Comparison of ENCODE assay signal across 21 mouse cellular contexts in genomic region chr11:50122631-50123081, GRCm38 (mm10). TPM values are rescaled to one million over a fixed set of nuclear protein-coding genes. Genes with fewer than 3 reads are reported as not detected.
DNase-seq lines count a peak whose midpoint lies in the region; ATAC-seq and TF ChIP-seq lines count a peak whose summit lies in the region.
"Had no signal": no experiment of that assay in that cellular context is flagged by ENCODE, and none has a peak within 500 bp of the region (broad histone marks: within the 10 kb centered on the region; RNA-seq: fewer than 3 reads in every experiment).

No protein-coding gene starts in this region.

- H3K27me3 ChIP-seq in hindbrain, embryonic 15.5 days, result no peaks in the 10 kb centered on the region
- no peaks in the 10 kb centered on the region for H3K27me3 ChIP-seq in hindbrain, postnatal 0 days (ENCODE audit: insufficient read depth, low read length)
- H3K27me3 ChIP-seq: limb, embryonic 15.5 days; midbrain, embryonic 15.5 days; neural tube, embryonic 15.5 days had no signal

- ATAC-seq in hindbrain, embryonic 15.5 days (ENCODE audit: low FRiP score, low read depth), result no peak
- ATAC-seq in hindbrain, postnatal 0 days, result no peak
- ATAC-seq: inflammation-experienced regulatory T-cells, adult 6 months; midbrain, embryonic 15.5 days had no signal

- no peak overlapping the region for H3K4me3 ChIP-seq in hindbrain, embryonic 15.5 days
- no peak overlapping the region for H3K4me3 ChIP-seq in hindbrain, postnatal 0 days (ENCODE audit: low read length)
- H3K4me3 ChIP-seq: heart, embryonic 10.5 days; hindbrain, embryonic 10.5 days; limb, embryonic 15.5 days; megakaryocyte, embryonic 14.5 days; midbrain, embryonic 15.5 days; neural tube, embryonic 15.5 days had no signal

- H3K4me2 ChIP-seq in hindbrain, embryonic 15.5 days, result no peak overlapping the region
- H3K4me2 ChIP-seq in hindbrain, postnatal 0 days (ENCODE audit: low read depth, low read length), result no peak overlapping the region
- H3K4me2 ChIP-seq: limb, embryonic 15.5 days; midbrain, embryonic 15.5 days; neural tube, embryonic 15.5 days had no signal

- H3K4me1 ChIP-seq in hindbrain, embryonic 15.5 days (replicated peaks), result no peaks in the 10 kb centered on the region
- H3K4me1 ChIP-seq in hindbrain, postnatal 0 days (ENCODE audit: insufficient read depth, low read length), result no peaks in the 10 kb centered on the region; the same call in 1 of the 2 replicates
- H3K4me1 ChIP-seq: heart, embryonic 10.5 days; limb, embryonic 15.5 days; midbrain, embryonic 15.5 days; neural tube, embryonic 15.5 days had no signal

- 0 out of 2 replicates have a peak overlapping the region, but pooled peaks have one; percentile 2 for H3K9ac ChIP-seq in hindbrain, embryonic 15.5 days
- H3K9ac ChIP-seq in hindbrain, postnatal 0 days (replicated peaks; ENCODE audit: low read length), result no peak overlapping the region
- H3K9ac ChIP-seq: limb, embryonic 15.5 days; midbrain, embryonic 15.5 days; neural tube, embryonic 15.5 days had no signal

- H3K9me3 ChIP-seq in hindbrain, embryonic 15.5 days, result no peaks in the 10 kb centered on the region
- no peaks in the 10 kb centered on the region for H3K9me3 ChIP-seq in hindbrain, postnatal 0 days (ENCODE audit: low read length)
- H3K9me3 ChIP-seq: heart, embryonic 10.5 days; hindbrain, embryonic 10.5 days; limb, embryonic 15.5 days; megakaryocyte, embryonic 14.5 days; midbrain, embryonic 15.5 days; neural tube, embryonic 15.5 days had no signal

- DNase-seq in hindbrain, postnatal 0 days (ENCODE audit: low spot score), result no peak
- DNase-seq in thymus, postnatal 0 days (ENCODE audit: low spot score), result peak; percentile 16
- DNase-seq in thymus, postnatal 25 days, result no peak
- DNase-seq in cerebellum, adult 9-11 months, result peak; percentile 71
- no peak for DNase-seq in retina, postnatal 1 day
- DNase-seq in Muller cell, postnatal 12 days (ENCODE audit: inconsistent ontology term), result no peak
- DNase-seq in adipocyte (ENCODE audit: low spot score), result no peak
- DNase-seq: embryo, embryonic 11 days; gastrocnemius, postnatal 36 days; kidney, postnatal 4 days; layer of hippocampus, postnatal 36 days; lung, postnatal 10 days had no signal

- 86% methylated on average over 8 of the region's 8 CpGs for WGBS in hindbrain, embryonic 15.5 days
- WGBS in hindbrain, postnatal 0 days, result 85% methylated on average over 8 of the region's 8 CpGs

- peaks cover 16% of the 10 kb centered on the region for H3K36me3 ChIP-seq in hindbrain, embryonic 15.5 days
- peaks cover 12% of the 10 kb centered on the region; the same call in 1 of the 2 replicates for H3K36me3 ChIP-seq in hindbrain, postnatal 0 days (ENCODE audit: insufficient read depth, low read length)

- H3K27ac ChIP-seq in hindbrain, embryonic 15.5 days (replicated peaks), result no peak overlapping the region
- no peak overlapping the region for H3K27ac ChIP-seq in hindbrain, postnatal 0 days
- H3K27ac ChIP-seq: heart, embryonic 10.5 days; hindbrain, embryonic 10.5 days; limb, embryonic 15.5 days; midbrain, embryonic 15.5 days; neural tube, embryonic 15.5 days; stomach, postnatal 0 days had no signal

- no peak for TF ChIP-seq CTCF in hindbrain, postnatal 0 days (IDR thresholded peaks at IDR 0.05; ENCODE audit: low read depth)

RNA-seq across cellular contexts. Expression of gene Tbc1d9b, which starts 8.5 kb away (rescaled TPM):
- polyA plus RNA-seq in hindbrain, embryonic 15.5 days (2015; fragmentation: Nextera tagmentation; extraction: Ambion mirVana), result 42.5 and 42.6 TPM in 2 replicates
- total RNA-seq in hindbrain, postnatal 0 days (2014; rRNA removed), result 62.4 and 62.6 TPM in 2 replicates
- 32.1 and 33.5 TPM in 2 replicates for polyA plus RNA-seq in hindbrain, postnatal 0 days (2015; fragmentation: Nextera tagmentation; extraction: Ambion mirVana)
- polyA plus RNA-seq in thymus, postnatal 0 days (2015; fragmentation: Nextera tagmentation; extraction: Ambion mirVana), result 25.5 and 27.7 TPM in 2 replicates

RNA-seq across cellular contexts. Expression of gene Mrnip, which starts 51.6 kb away (rescaled TPM):
- polyA plus RNA-seq in hindbrain, embryonic 15.5 days (2015; fragmentation: Nextera tagmentation; extraction: Ambion mirVana), result 32.8 and 34.6 TPM in 2 replicates
- total RNA-seq in hindbrain, postnatal 0 days (2014; rRNA removed), result 40.8 and 44.2 TPM in 2 replicates
- polyA plus RNA-seq in hindbrain, postnatal 0 days (2015; fragmentation: Nextera tagmentation; extraction: Ambion mirVana), result 33.5 and 34.0 TPM in 2 replicates
- 13.1 and 15.3 TPM in 2 replicates for polyA plus RNA-seq in thymus, postnatal 0 days (2015; fragmentation: Nextera tagmentation; extraction: Ambion mirVana)

Comparison
In these comparisons a context has a peak if more than half of its experiments do, and no peak if none do; other contexts are left out.
1. DNase-seq: peak in thymus, postnatal 0 days (single experiment) and cerebellum, adult 9-11 months (single experiment); none in hindbrain, postnatal 0 days (single experiment), thymus, postnatal 25 days (single experiment), retina, postnatal 1 day (single experiment), Muller cell, postnatal 12 days (single experiment) and adipocyte (single experiment).